Mouse (Mus musculus): ENCODE results near the gene Iqschfp. TPM values are rescaled to one million over a fixed set of nuclear protein-coding genes. Genes with fewer than 3 reads are reported as not detected.

Gene Iqschfp
- total RNA-seq, 2 experiments from 2014 or later: 15.2 to 17.4 TPM

DNA sequence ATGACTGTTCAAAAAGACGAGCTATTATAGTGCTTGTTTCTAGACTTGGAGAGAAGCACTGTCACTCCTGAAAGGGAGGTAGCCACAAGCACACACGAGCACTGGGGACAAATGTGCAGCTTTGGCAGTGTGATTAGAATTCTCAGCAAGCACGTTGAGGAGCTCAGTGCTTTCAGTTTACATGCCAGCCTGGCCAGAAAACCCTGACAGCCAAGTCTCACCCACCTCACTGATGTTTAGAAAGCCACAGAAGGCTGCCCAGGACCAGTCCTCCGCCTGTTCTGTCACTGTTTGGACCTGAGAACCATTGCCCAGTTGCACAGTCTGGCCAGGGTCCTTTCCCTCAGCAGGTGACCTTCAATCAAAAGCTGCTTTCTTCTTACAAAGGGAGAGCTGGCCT, 768.5 kb downstream of the Iqschfp start:
- DNase-seq: peak; percentile 10
- intact Hi-C loops (cut with DNase I): no loop called here

GRCm38 (mm10) chr3:68662386-68662785, 770.4 kb downstream of the Iqschfp start:
- intact Hi-C loops (cut with DNase I): no loop called here
- no peak for DNase-seq

DNA sequence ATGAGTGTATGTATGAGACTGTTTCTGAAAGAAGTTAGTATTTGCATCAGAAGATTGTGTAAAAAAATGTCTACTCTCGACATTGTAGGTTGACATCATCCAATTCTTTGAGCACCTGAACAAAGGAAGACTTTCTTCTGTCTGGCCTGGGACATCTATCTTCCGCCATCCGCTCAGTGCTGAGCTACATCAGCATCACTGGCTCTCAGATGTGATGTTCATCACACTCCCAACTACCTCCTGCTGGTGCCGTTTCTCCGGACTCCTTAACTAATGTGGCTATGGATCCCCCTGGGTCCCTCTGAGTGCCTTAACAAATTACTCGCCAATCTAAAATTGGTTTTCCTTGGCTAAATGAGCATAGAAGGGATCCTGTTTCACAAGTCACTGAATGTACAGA, 772.3 kb downstream of the Iqschfp start:
- DNase-seq: no peak
- intact Hi-C loops (cut with DNase I): no loop called here

DNA sequence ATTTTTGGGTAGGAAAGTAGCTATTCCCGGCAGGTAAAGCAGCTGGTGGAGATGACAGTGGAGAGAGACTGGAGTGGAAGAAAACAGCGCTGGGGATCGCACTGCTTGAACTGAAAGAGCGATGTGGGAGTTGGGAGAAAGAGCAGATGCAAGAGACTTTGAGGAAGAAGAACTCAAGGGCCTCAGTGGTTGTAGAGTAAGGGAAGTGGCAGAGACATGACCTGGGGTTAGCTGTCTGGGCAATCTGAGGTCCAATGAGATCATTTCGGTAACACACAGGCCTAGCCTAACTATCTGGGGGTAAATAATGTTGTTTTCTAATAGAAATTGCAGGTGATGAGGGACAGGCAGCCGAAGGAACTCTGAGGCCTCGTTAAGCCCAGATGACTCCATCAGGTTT, 774.3 kb downstream of the Iqschfp start:
- DNase-seq: no peak
- intact Hi-C loops (cut with DNase I): no loop called here

DNA sequence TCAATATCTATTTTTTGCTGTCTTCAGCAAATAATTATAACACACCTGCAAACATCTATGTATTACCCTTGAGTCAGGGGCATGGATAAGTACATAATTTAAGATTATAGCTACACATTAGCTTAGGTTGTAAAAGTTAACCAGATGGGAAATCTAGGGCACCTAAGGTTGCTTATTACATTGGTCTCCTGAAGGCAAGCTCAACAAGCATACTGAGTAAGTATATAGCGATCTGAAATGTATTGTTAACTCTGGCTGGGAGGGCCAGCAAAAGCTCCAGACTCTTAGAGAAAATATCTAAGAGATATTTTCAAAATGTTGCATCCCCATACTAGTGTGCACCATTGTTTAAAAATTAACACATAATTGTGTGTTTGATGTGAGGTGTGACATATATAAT, 775.8 kb downstream of the Iqschfp start:
- DNase-seq: no peak
- intact Hi-C loops (cut with DNase I): no loop called here

GRCm38 (mm10) chr3:68669418-68669974, 777.5 kb downstream of the Iqschfp start:
- intact Hi-C loops (cut with DNase I): no loop called here
- no peak for DNase-seq

DNA sequence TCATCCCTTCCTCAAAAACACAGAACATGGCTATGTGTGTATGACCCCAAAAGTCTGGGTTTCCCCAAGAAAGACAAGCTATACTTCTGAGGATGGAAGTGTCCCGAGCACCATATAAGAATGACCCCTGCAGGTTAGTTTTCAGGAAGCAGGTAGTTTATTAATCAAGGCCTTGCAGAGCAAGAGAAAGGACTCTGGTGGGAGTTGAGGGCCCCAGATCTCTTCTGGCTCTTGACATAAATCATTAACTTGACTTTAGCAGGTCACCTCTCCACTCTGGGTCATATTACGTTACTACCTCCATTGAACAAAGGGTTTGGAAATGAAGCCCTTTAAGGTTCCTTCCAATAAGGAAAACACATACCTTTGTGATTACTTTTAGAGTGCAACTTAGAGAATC, 782.7 kb downstream of the Iqschfp start:
- intact Hi-C loops (cut with DNase I): no loop called here
- DNase-seq: no peak

DNA sequence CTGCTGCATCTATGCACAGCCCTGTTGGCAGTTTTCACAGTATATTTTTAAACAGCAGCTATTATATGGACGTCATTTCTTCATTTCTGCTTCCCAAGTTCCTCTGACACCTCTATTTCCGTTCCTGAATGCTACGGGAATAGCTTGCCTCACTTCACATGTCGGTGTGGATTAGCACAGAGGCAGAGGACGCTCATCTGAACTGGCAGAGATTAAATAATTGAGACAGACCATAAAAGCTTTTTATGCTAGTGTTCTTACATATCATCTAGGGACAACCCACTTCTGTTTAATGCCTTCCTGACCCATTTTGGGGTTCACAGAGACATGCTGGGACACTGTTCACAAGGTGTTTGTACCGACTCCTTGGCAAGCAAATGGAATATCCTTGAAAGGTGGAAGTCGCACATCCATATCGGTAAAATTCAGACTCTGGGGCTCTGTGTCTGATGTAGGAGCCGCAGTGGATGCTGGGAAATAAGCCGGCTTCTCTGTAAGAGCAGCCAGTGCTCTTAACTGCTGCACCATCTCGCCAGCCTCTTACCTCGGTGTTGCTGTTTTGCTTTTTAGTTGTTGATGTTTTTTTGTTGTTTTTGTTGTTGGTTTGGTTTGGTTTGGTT, 783.3 kb downstream of the Iqschfp start:
- intact Hi-C loops (cut with DNase I): no loop called here
- DNase-seq: no peak

Other genes starting within 250 kb of the Iqschfp start
- 1 to 10 TPM; 3.0 to 4.1 TPM for gene Iqcj, start within 50 bp of the Iqschfp start, total RNA-seq (2021)
- 100 to 1,000 TPM; 113 to 126 TPM for gene Schip1, start 172.6 kb downstream of the Iqschfp start, total RNA-seq (2021)